Mouse (Mus musculus): ENCODE results near the gene Gm11361.

Gm11361 gene

GRCm38 (mm10) chr13:28257228-28257627 is at the start of gene Gm11361:
Gene Gm11361, plus strand, starts transcription at chr13:28257528.
- DNase-seq, result no peak

GRCm38 (mm10) chr13:28264399-28264798 is 7.1 kb downstream of the Gm11361 start:
- peak in 1 of 2 experiments; percentile 5 for DNase-seq

GRCm38 (mm10) chr13:28287368-28287767 is 30.0 kb downstream of the Gm11361 start:
- DNase-seq, result no peak

- no peak for DNase-seq
Observed at GRCm38 (mm10) chr13:28294272-28294671, 36.9 kb downstream of the Gm11361 start.

- peak; percentile 30 to 60 for DNase-seq
Observed at GRCm38 (mm10) chr13:28294757-28295361, 37.5 kb downstream of the Gm11361 start.

GRCm38 (mm10) chr13:28295492-28295891 is 38.2 kb downstream of the Gm11361 start:
- no peak for DNase-seq

GRCm38 (mm10) chr13:28297098-28297497 is 39.8 kb downstream of the Gm11361 start:
- peak in 1 of 2 experiments; percentile 1 for DNase-seq

- DNase-seq, result no peak
Observed at GRCm38 (mm10) chr13:28297577-28297976, 40.2 kb downstream of the Gm11361 start.
